Mouse (Mus musculus) frontal cortex, postnatal 14 days (tissue): Measurements from ENCODE around the gene Antxr1.
A peak's percentile ranks its signal among the peaks of the same experiment; 100 is the strongest.
"Not testable (repeated sequence)": the region's sequence is repeated elsewhere in the genome, so short reads cannot be mapped to it uniquely, and the experiment has no call there.

ENCODE experiments used
- DNase-seq, 2 experiments: peaks; one replicate each; pipeline ENCODE4 v3.0.0; 2022; ENCODE audit warnings: low spot score in 2 of 2

The Antxr1 gene

GRCm38 (mm10) chr6:87101281-87101954 lies 234.2 kb downstream of the Antxr1 start:
- peak; percentile 78 to 89 for DNase-seq

GRCm38 (mm10) chr6:87100297-87101020 lies 235.2 kb downstream of the Antxr1 start:
- DNase-seq: no peak

GRCm38 (mm10) chr6:87099671-87100296 lies 235.8 kb downstream of the Antxr1 start:
- DNase-seq: no peak

GRCm38 (mm10) chr6:87099261-87099660 lies 236.4 kb downstream of the Antxr1 start:
- no peak for DNase-seq

- not testable (repeated sequence) for DNase-seq
Measured at GRCm38 (mm10) chr6:87093631-87094030, 242.0 kb downstream of the Antxr1 start.

- no peak for DNase-seq
Measured at GRCm38 (mm10) chr6:87092476-87092875, 243.1 kb downstream of the Antxr1 start.

- DNase-seq: no peak
Measured at GRCm38 (mm10) chr6:87090877-87091276, 244.7 kb downstream of the Antxr1 start.

- no peak for DNase-seq
Measured at GRCm38 (mm10) chr6:87088356-87088755, 247.3 kb downstream of the Antxr1 start.

- DNase-seq: no peak
Measured at GRCm38 (mm10) chr6:87085026-87085425, 250.6 kb downstream of the Antxr1 start.
